Mouse (Mus musculus) forebrain, embryonic 16.5 days (tissue): ENCODE data around the gene Gm21887. TPM values are rescaled to one million over a fixed set of nuclear protein-coding genes. Genes with fewer than 3 reads are reported as not detected.
"Not testable (repeated sequence)": the region's sequence is repeated elsewhere in the genome, so short reads cannot be mapped to it uniquely, and the experiment has no call there.

ENCODE experiments used
- ATAC-seq: fragments of 200-750 bp; cut with Nextera tagmentation; 2 replicates; pipeline ENCODE4 v1.8.0; 2017; ENCODE audit warnings: mild to moderate bottlenecking, moderate library complexity
- H3K27ac ChIP-seq: fragments of 300-500 bp; sonication (generic); 2 replicates; pipeline ENCODE4 v1.5.1; 2014; ENCODE audit warnings: low read length, control low read depth
- H3K27me3 ChIP-seq: fragments of 300-500 bp; sonication (generic); replicated peaks from 2 replicates; pipeline ENCODE4 v1.6.1; 2014; ENCODE audit warnings: low read length; ENCODE audit not compliant: control insufficient read depth, insufficient read depth
- H3K36me3 ChIP-seq: fragments of 300-500 bp; sonication (generic); 2 replicates; pipeline ENCODE4 v1.6.1; 2014; ENCODE audit not compliant: control insufficient read depth, insufficient read depth
- H3K4me1 ChIP-seq: fragments of 300-500 bp; sonication (generic); replicated peaks from 2 replicates; pipeline ENCODE4 v1.6.1; 2014; ENCODE audit warnings: low read length; ENCODE audit not compliant: control insufficient read depth, insufficient read depth
- H3K4me2 ChIP-seq: fragments of 300-500 bp; sonication (generic); 2 replicates; pipeline ENCODE4 v1.6.1; 2014; ENCODE audit warnings: mild to moderate bottlenecking, low read length, control low read depth
- H3K4me3 ChIP-seq: fragments of 300-500 bp; sonication (generic); replicated peaks from 2 replicates; pipeline ENCODE4 v1.5.1; 2014; ENCODE audit warnings: mild to moderate bottlenecking, low read length, control low read depth
- H3K9ac ChIP-seq: fragments of 300-500 bp; sonication (generic); replicated peaks from 2 replicates; pipeline ENCODE4 v1.6.1; 2014; ENCODE audit warnings: low read depth, low read length, control low read depth
- H3K9me3 ChIP-seq: fragments of 300-500 bp; sonication (generic); 2 replicates; pipeline ENCODE4 v1.6.1; 2016; ENCODE audit warnings: low read length; ENCODE audit not compliant: control insufficient read depth
- WGBS: fragments of 180-500 bp; shearing (Covaris S2); extraction: QIAGEN DNeasy Blood & Tissue Kit; methylation state at CpG from one replicate; pipeline ENCODE4 v1.1.7; 2014; 5-methylcytosine and 5-hydroxymethylcytosine counted together
- polyA plus RNA-seq: library from polyadenylated mRNA; unstranded; fragments of >200 nt; fragmentation: Nextera tagmentation; extraction: Ambion mirVana; gene quantifications from 2 replicates; pipeline ENCODE4 v1.2.1, GENCODE M21; 2015

Gm21887 gene
- polyA plus RNA-seq, 1 experiment from 2014 or later: 293 TPM

GRCm38 (mm10) chrX:169995909-169996521 is 13.4 kb upstream of the Gm21887 start:
- H3K27me3 ChIP-seq, H3K4me1 ChIP-seq, H3K4me2 ChIP-seq, H3K9ac ChIP-seq, ATAC-seq, H3K9me3 ChIP-seq, H3K36me3 ChIP-seq, H3K4me3 ChIP-seq, H3K27ac ChIP-seq: not testable (repeated sequence)
- WGBS: 50% methylated on average over 1 of the region's 17 CpGs

DNA sequence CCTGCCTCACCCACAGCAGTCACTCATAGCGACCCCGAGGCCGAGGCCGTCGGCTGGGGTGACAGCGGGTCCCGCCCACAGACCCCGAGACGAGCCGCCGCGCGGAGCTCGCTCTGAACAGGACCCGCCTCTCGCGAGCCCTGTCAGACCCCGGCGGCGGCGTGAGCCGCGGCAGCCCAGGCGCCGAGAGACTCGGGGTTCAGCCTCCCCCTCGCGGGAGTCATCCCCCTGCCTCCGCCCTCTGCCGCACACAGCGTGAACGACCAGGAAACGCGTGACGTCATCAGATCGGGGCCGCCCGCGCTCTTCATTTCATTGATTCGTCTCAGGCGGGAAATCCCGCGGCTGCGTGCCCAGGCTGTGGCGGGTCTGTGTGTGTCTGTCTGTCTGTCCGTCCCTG is 12.5 kb upstream of the Gm21887 start:
- not testable (repeated sequence) for H3K4me2 ChIP-seq, H3K4me1 ChIP-seq, H3K9me3 ChIP-seq, H3K9ac ChIP-seq, H3K36me3 ChIP-seq, H3K27me3 ChIP-seq, ATAC-seq, H3K4me3 ChIP-seq, H3K27ac ChIP-seq
- no CpG with 5 or more reads among the region's 46 CpGs for WGBS

DNA sequence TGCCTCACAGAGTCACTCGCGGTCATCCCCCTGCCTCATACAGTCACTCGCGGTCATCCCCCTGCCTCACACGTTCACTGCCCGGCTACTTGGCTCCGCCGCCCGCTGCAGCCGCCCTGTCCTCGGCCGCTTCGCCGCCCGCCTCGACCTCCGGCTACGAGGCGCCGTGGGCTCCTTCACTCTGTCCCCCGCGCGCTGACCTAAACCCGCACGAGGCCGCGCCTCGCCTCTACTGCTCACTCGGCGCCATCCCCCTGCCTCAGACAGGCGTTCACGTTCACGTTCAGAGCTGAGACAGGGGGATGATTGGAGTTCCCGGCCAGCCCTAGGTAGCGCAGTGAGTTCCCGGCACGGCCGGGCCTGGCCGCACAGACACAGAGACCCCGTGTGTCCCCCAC is 12.0 kb upstream of the Gm21887 start:
- not testable (repeated sequence) for H3K9me3 ChIP-seq
- H3K9ac ChIP-seq: peak overlapping the region; percentile 25; the same call in 1 of the 2 replicates
- 15% methylated on average over 11 of the region's 40 CpGs for WGBS

DNA sequence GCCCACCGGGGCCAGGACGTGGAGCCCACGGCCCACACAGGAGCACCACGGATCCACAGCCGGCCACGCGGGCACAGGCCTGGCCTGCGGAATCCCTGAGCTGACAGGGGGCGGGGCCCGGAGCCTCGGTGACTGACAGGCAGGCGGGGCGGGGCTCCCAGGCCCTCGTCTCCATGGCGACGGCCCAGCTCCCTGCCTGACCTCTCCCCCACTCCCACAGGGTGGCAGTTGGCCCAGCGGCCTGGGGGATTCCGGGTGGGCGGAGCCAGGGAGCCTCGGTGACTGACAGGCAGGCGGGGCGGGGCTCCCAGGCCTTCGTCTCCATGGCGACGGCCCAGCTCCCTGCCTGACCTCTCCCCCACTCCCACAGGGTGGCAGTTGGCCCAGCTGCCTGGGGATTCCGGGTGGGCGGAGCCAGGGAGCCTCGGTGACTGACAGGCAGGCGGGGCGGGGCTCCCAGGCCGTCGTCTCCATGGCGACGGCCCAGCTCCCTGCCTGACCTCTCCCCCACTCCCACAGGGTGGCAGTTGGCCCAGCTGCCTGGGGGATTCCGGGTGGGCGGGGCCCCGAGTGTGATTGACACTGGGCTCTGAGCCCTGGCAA is 11.5 kb upstream of the Gm21887 start:
- WGBS: 4% methylated on average over 7 of the region's 37 CpGs
- not testable (repeated sequence) for H3K9me3 ChIP-seq, H3K27me3 ChIP-seq, H3K36me3 ChIP-seq, H3K4me1 ChIP-seq
- ATAC-seq: peak; percentile 88
- H3K4me2 ChIP-seq: peak overlapping the region; percentile 62
- H3K9ac ChIP-seq: peak overlapping the region; percentile 25; the same call in 1 of the 2 replicates
- peak overlapping the region; percentile 46 for H3K4me3 ChIP-seq
- H3K27ac ChIP-seq: peak overlapping the region; percentile 69

More for the DNA sequence above, 12.0 kb upstream of the Gm21887 start:
- Histone ChIP-seq H3K27ac (peak overlapping the region; percentile 69), H3K4me3 (peak overlapping the region; percentile 46), H3K4me2 (peak overlapping the region; percentile 62)
- not testable (repeated sequence) for ATAC-seq, H3K36me3 ChIP-seq, H3K4me1 ChIP-seq, H3K27me3 ChIP-seq

GRCm38 (mm10) chrX:169998559-169999219 is 10.8 kb upstream of the Gm21887 start:
- not testable (repeated sequence) for H3K4me1 ChIP-seq, H3K9ac ChIP-seq, H3K36me3 ChIP-seq, H3K27ac ChIP-seq, H3K4me3 ChIP-seq, ATAC-seq, H3K9me3 ChIP-seq, H3K27me3 ChIP-seq, H3K4me2 ChIP-seq
- 0% methylated on average over 1 of the region's 4 CpGs for WGBS

- 62% methylated on average over 5 of the region's 11 CpGs for WGBS
- not testable (repeated sequence) for H3K4me2 ChIP-seq
These were observed 10.1 kb upstream of the Gm21887 start for GRCm38 (mm10) chrX:169999226-169999883.

DNA sequence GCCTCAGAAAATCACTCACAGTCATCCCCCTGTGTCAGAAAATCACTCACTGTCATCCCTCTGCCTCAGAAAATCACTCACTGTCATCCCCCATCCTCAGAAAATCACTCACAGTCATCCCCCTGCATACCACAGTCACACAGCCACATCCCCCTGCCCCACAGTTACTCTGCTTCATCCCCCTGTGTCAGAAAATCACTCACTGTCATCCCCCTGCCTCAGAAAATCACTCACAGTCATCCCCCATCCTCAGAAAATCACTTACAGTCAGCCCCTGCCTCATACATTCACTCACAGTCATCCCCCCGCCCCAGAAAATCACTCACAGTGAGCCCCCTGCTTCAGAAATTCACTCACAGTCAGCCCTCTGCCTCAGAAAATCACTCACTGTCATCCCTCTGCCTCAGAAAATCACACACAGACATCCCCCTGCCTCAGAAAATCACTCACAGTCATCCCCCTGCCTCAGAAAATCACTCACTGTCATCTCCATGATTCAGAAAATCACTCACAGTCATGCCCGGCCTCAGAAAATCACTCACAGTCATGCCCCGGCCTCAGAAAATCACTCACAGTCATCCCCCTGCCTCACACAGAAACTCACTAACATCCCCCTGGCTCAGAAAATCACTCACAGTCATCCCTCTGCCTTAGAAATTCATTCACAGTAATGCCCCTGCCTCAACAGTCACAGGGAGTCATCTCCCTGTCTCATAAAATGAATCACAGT is 9.4 kb upstream of the Gm21887 start:
- not testable (repeated sequence) for H3K4me1 ChIP-seq, H3K36me3 ChIP-seq, H3K4me2 ChIP-seq, H3K27me3 ChIP-seq, H3K4me3 ChIP-seq, ATAC-seq, H3K9ac ChIP-seq, H3K9me3 ChIP-seq, H3K27ac ChIP-seq
- no CpG with 5 or more reads among the region's 3 CpGs for WGBS

More at GRCm38 (mm10) chrX:169999226-169999883, 10.1 kb upstream of the Gm21887 start:
- not testable (repeated sequence) for H3K9me3 ChIP-seq, H3K4me1 ChIP-seq, H3K27me3 ChIP-seq, H3K36me3 ChIP-seq, H3K27ac ChIP-seq, H3K4me3 ChIP-seq, ATAC-seq, H3K9ac ChIP-seq

GRCm38 (mm10) chrX:170000642-170001387 is 8.6 kb upstream of the Gm21887 start:
- ATAC-seq, H3K27me3 ChIP-seq, H3K36me3 ChIP-seq, H3K9me3 ChIP-seq, H3K4me2 ChIP-seq, H3K4me3 ChIP-seq, H3K4me1 ChIP-seq, H3K27ac ChIP-seq, H3K9ac ChIP-seq: not testable (repeated sequence)
- WGBS: 30% methylated on average over 6 of the region's 6 CpGs
